Mouse (Mus musculus): ENCODE measurements around the gene Mpped2. TPM values are rescaled to one million over a fixed set of nuclear protein-coding genes. Genes with fewer than 3 reads are reported as not detected.

Mpped2 gene
- polyA plus RNA-seq, 1 experiment from 2014 or later, result 5.8 TPM

DNA sequence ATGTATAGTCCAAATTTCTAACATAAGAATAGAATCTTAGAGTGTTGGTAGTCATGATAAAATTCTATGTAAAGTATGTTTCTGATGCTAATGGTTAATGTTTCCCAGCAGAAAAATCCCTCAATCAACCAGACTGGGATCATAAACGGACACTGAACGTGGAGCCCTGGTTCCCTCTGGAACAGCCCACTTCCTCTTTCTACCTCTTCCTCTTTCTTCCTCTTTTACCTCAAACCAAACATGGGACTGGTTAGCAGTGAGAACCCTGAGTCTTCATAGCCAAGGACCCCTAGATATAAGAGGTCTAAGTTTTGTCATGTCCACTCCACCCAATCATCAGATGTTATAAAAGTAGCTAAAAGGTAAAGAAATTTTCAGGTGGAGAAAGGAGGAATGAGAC lies 132.4 kb downstream of the Mpped2 start:
- no peak overlapping the region for H3K4me2 ChIP-seq (replicated peaks; ENCODE audit: low read depth)
- no peak overlapping the region for H3K27ac ChIP-seq (replicated peaks)
- no peak overlapping the region for H3K9ac ChIP-seq (ENCODE audit: low read length)
- no peaks in the 10 kb centered on the region for H3K27me3 ChIP-seq (ENCODE audit: control insufficient read depth, insufficient read depth, low read length)
- H3K36me3 ChIP-seq (ENCODE audit: control insufficient read depth, insufficient read depth, low read length), result no peaks in the 10 kb centered on the region
- H3K4me1 ChIP-seq (replicated peaks; ENCODE audit: control insufficient read depth, insufficient read depth), result no peaks in the 10 kb centered on the region
- no peak for ATAC-seq (ENCODE audit: low FRiP score, low TSS enrichment)
- H3K4me3 ChIP-seq (ENCODE audit: low read depth, low read length), result no peak overlapping the region
- WGBS, result 51% methylated on average over 2 of the region's 2 CpGs
- DNase-seq (ENCODE audit: low spot score), result no peak
- no peaks in the 10 kb centered on the region for H3K9me3 ChIP-seq (ENCODE audit: control insufficient read depth, low read length)
- TF ChIP-seq CTCF (IDR thresholded peaks at IDR 0.05; ENCODE audit: low read depth), result no peak
- no peak for TF ChIP-seq EP300 (optimal IDR thresholded peaks at IDR 0.05)

DNA sequence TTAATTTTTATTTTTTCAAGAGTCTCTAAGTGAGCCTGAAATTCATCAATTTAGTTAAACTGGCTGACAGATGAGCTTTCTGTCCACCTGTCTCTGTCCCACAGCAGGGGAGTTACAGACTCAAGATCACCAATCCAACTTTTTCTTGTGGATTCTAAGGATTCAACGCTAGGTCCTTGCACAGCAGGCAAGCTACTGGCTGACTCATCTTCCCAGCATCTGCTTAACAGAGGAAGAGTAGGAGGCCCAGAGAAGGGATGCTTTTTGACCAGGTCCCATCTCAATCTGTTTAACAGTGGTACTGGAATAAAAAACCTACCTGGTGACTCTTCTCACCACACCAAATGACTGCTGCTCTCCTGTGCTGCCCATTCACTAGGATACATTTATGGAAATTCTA lies 133.0 kb downstream of the Mpped2 start:
- TF ChIP-seq CTCF (IDR thresholded peaks at IDR 0.05; ENCODE audit: low read depth) (no peak), EP300 (optimal IDR thresholded peaks at IDR 0.05) (no peak)
- H3K4me1 ChIP-seq (replicated peaks; ENCODE audit: control insufficient read depth, insufficient read depth), result no peaks in the 10 kb centered on the region
- no peaks in the 10 kb centered on the region for H3K36me3 ChIP-seq (ENCODE audit: control insufficient read depth, insufficient read depth, low read length)
- no peak overlapping the region for H3K4me2 ChIP-seq (replicated peaks; ENCODE audit: low read depth)
- no peak overlapping the region for H3K4me3 ChIP-seq (ENCODE audit: low read depth, low read length)
- DNase-seq (ENCODE audit: low spot score) (no peak), ATAC-seq (ENCODE audit: low FRiP score, low TSS enrichment) (no peak)
- no peak overlapping the region for H3K27ac ChIP-seq (replicated peaks)
- H3K9me3 ChIP-seq (ENCODE audit: control insufficient read depth, low read length), result no peaks in the 10 kb centered on the region
- H3K27me3 ChIP-seq (ENCODE audit: control insufficient read depth, insufficient read depth, low read length), result no peaks in the 10 kb centered on the region
- H3K9ac ChIP-seq (ENCODE audit: low read length), result no peak overlapping the region
- WGBS, result 64% methylated on average over 1 of the region's 1 CpGs

DNA sequence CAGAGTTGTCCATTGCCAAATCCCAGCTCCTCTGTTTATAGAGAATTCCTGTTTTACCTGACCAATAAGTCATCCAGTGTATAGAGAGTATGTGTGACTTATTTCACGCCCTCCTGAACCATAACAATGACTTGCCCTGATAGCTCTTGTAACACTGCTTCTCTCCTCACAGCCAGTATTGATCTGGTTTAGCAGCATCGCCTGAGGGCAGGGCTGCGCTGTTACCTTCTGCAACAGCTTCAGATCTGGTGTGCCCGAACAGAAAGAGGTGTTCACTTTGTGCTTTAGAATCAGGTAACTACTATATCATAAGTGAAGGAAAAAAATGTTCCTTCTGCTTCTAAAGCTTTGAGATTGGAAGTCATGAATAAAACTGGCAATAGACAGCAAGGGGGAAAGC lies 133.7 kb downstream of the Mpped2 start:
- DNase-seq (ENCODE audit: low spot score) (no peak), ATAC-seq (ENCODE audit: low FRiP score, low TSS enrichment) (no peak)
- Histone ChIP-seq H3K27me3 (ENCODE audit: control insufficient read depth, insufficient read depth, low read length) (no peaks in the 10 kb centered on the region), H3K4me1 (replicated peaks; ENCODE audit: control insufficient read depth, insufficient read depth) (no peaks in the 10 kb centered on the region), H3K9me3 (ENCODE audit: control insufficient read depth, low read length) (no peaks in the 10 kb centered on the region), H3K4me2 (replicated peaks; ENCODE audit: low read depth) (no peak overlapping the region), H3K27ac (replicated peaks) (no peak overlapping the region), H3K4me3 (ENCODE audit: low read depth, low read length) (no peak overlapping the region), H3K9ac (ENCODE audit: low read length) (no peak overlapping the region), H3K36me3 (ENCODE audit: control insufficient read depth, insufficient read depth, low read length) (no peaks in the 10 kb centered on the region)
- TF ChIP-seq EP300 (optimal IDR thresholded peaks at IDR 0.05), result no peak
- TF ChIP-seq CTCF (IDR thresholded peaks at IDR 0.05; ENCODE audit: low read depth), result no peak
- 72% methylated on average over 4 of the region's 4 CpGs for WGBS

DNA sequence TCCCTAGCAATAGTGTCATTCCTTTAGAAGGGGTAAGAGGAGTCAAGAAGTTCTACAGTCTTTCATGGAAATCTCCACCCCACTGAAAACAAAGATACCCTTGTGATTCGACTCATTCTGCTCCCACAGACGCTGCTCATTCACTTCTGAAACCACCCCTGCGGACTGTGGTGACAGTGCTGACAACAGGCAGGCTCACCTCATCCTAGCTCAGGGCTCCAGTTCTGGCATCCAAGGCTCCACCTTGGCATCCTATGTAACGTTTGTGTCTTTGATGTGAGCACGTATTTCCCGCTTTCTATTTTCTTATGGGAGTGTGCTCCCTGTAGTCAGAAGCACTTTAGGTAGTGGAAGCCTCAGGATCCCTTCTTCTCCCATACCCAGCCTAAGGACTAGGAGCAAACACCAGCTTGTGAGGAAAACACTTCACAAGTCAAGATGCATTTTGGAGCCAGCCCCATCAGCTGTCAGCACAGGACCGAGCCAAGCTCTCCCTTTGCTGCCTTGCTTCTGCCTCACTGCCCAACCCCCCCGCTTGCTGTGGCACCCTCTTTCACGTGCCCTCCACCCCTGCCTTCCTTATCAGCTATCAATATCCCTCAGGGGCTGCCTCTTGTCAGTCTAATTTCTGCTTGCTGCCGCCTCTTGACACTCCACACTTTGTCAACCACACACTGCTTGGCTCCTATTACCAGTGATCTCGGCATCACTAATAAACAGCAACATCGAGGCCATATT lies 135.7 kb downstream of the Mpped2 start:
- ATAC-seq (ENCODE audit: low FRiP score, low TSS enrichment), result no peak
- Histone ChIP-seq H3K4me2 (replicated peaks; ENCODE audit: low read depth) (no peak overlapping the region), H3K36me3 (ENCODE audit: control insufficient read depth, insufficient read depth, low read length) (no peaks in the 10 kb centered on the region), H3K9me3 (ENCODE audit: control insufficient read depth, low read length) (no peaks in the 10 kb centered on the region), H3K9ac (ENCODE audit: low read length) (no peak overlapping the region), H3K27me3 (ENCODE audit: control insufficient read depth, insufficient read depth, low read length) (no peaks in the 10 kb centered on the region), H3K4me1 (replicated peaks; ENCODE audit: control insufficient read depth, insufficient read depth) (no peaks in the 10 kb centered on the region), H3K27ac (replicated peaks) (no peak overlapping the region), H3K4me3 (ENCODE audit: low read depth, low read length) (no peak overlapping the region)
- TF ChIP-seq EP300 (optimal IDR thresholded peaks at IDR 0.05) (no peak), CTCF (IDR thresholded peaks at IDR 0.05; ENCODE audit: low read depth) (no peak)
- WGBS, result 57% methylated on average over 12 of the region's 12 CpGs
- no peak for DNase-seq (ENCODE audit: low spot score)

DNA sequence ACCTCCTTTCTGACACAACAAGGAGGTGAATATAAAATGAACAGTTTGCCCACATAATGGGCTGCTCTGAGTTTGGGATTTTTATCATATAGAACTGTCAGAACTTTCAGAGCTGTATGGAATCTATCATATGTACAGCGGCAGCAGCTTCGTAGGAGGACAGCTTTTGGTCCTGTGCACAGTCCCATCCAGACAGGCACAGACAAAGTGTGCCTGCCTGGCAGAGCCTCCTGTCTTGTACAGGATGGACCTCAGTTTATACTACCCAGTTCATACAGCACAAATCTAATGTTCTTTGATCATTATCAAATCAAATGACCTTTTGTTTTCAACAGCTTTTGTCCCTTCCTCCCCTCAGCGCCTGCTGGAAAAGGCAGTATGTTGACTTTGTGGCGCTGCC lies 136.4 kb downstream of the Mpped2 start:
- no peak for TF ChIP-seq CTCF (IDR thresholded peaks at IDR 0.05; ENCODE audit: low read depth)
- TF ChIP-seq EP300 (optimal IDR thresholded peaks at IDR 0.05), result no peak
- DNase-seq (ENCODE audit: low spot score) (no peak), ATAC-seq (ENCODE audit: low FRiP score, low TSS enrichment) (no peak)
- Histone ChIP-seq H3K27ac (replicated peaks) (no peak overlapping the region), H3K27me3 (ENCODE audit: control insufficient read depth, insufficient read depth, low read length) (no peaks in the 10 kb centered on the region), H3K36me3 (ENCODE audit: control insufficient read depth, insufficient read depth, low read length) (no peaks in the 10 kb centered on the region), H3K9ac (ENCODE audit: low read length) (no peak overlapping the region), H3K4me1 (replicated peaks; ENCODE audit: control insufficient read depth, insufficient read depth) (no peaks in the 10 kb centered on the region), H3K9me3 (ENCODE audit: control insufficient read depth, low read length) (no peaks in the 10 kb centered on the region), H3K4me3 (ENCODE audit: low read depth, low read length) (no peak overlapping the region), H3K4me2 (replicated peaks; ENCODE audit: low read depth) (no peak overlapping the region)
- WGBS, result 53% methylated on average over 4 of the region's 4 CpGs

DNA sequence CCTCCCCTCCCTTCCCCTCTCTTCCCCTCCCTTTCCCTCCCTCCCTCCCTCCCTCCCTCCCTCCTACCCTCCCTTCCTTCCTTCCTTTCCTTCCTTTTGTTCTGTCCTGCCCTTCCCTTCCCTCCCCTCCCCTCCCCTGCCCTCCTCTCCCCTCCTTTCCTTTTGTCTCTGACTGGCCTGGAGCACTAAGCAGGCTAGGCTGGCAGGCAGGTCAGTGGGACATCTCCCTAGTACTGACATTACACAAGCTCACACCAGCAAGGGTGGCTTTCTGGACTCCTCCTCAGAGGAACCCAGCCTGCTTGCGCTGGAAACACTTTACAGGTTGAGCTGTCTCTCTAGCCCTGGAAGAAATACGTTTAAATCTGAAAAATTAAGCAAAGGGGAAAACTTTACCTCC lies 139.5 kb downstream of the Mpped2 start:
- no peaks in the 10 kb centered on the region for H3K27me3 ChIP-seq (ENCODE audit: control insufficient read depth, insufficient read depth, low read length)
- no peaks in the 10 kb centered on the region for H3K9me3 ChIP-seq (ENCODE audit: control insufficient read depth, low read length)
- no peak overlapping the region for H3K4me3 ChIP-seq (ENCODE audit: low read depth, low read length)
- TF ChIP-seq EP300 (optimal IDR thresholded peaks at IDR 0.05) (no peak), CTCF (IDR thresholded peaks at IDR 0.05; ENCODE audit: low read depth) (no peak)
- ATAC-seq (ENCODE audit: low FRiP score, low TSS enrichment), result no peak
- no peak overlapping the region for H3K9ac ChIP-seq (ENCODE audit: low read length)
- H3K4me2 ChIP-seq (replicated peaks; ENCODE audit: low read depth), result no peak overlapping the region
- H3K36me3 ChIP-seq (ENCODE audit: control insufficient read depth, insufficient read depth, low read length), result no peaks in the 10 kb centered on the region
- 76% methylated on average over 2 of the region's 2 CpGs for WGBS
- H3K4me1 ChIP-seq (replicated peaks; ENCODE audit: control insufficient read depth, insufficient read depth), result no peaks in the 10 kb centered on the region
- no peak overlapping the region for H3K27ac ChIP-seq (replicated peaks)
- no peak for DNase-seq (ENCODE audit: low spot score)
